Mouse (Mus musculus) embryonic stem cell, embryonic (primary cell): Measurements from ENCODE around the gene Them4.

Experiments used
- CTCF ChIA-PET, 4 experiments: fragments of 300-600 bp in 2 of 4; fragments of 350-600 bp in 2 of 4; sonication (Branson Sonifier 250); formaldehyde crosslinking; loops; one replicate each; lab custom pipeline; 2022; ENCODE audit warnings: inconsistent platforms in 2 of 4; lab: Charles Lee
- POLR2A ChIA-PET, 4 experiments: fragments of 300-600 bp in 2 of 4; fragments of 350-600 bp in 2 of 4; sonication (Branson Sonifier 250); formaldehyde crosslinking; loops; one replicate each; lab custom pipeline; 2022; ENCODE audit warnings: antibody characterized with exemption in 4 of 4, inconsistent platforms in 1 of 4; lab: Charles Lee

Gene Them4

GRCm38 (mm10) chr3:94363291-94364153 lies 53.6 kb downstream of the Them4 start:
- ChIA-PET POLR2A (interaction anchor here in 2 of 4 experiments (0.6 to 1.6 kb wide), 4 partner anchors 14 to 150 kb away, joined by 3 read pairs; no protein-coding TSS in a partner anchor), CTCF (interaction anchor here in 2 of 4 experiments (0.5 to 1.5 kb wide), 2 partner anchors 79 to 817 kb away, joined by 5 read pairs; partner anchors contain the start of gene Mrpl9 (in 1 of the 2))

- ChIA-PET POLR2A (interaction anchor here in 1 of 4 experiments (1.0 kb wide), 1 partner anchor 13 kb away, joined by 3 read pairs; no protein-coding TSS in a partner anchor), CTCF (interaction anchor here in 2 of 4 experiments (0.6 to 1.5 kb wide), 3 partner anchors 78 to 524 kb away, joined by 3 to 7 read pairs (median 5); partner anchors contain the start of gene Mrpl9 (in 1 of the 2))
Measured at GRCm38 (mm10) chr3:94364154-94364526, 54.3 kb downstream of the Them4 start.

- CTCF ChIA-PET, result interaction anchor here (0.6 to 2.1 kb wide), 66 partner anchors 10 to 662 kb away, joined by 3 to 20 read pairs (median 4); partner anchors contain the start of genes Mrpl9 (in 2 of the 4), Oaz3 (in 2 of the 4) and Tdrkh (in 1 of the 4)
- POLR2A ChIA-PET, result interaction anchor here in 2 of 4 experiments (0.6 to 2.6 kb wide), 9 partner anchors 11 to 1286 kb away, joined by 3 to 8 read pairs (median 3); partner anchors contain the start of genes Mrpl9 (in 1 of the 2) and Oaz3 (in 1 of the 2)
Measured at GRCm38 (mm10) chr3:94366761-94367160, 56.9 kb downstream of the Them4 start.

- CTCF ChIA-PET, result interaction anchor here in 3 of 4 experiments (0.7 to 2.1 kb wide), 17 partner anchors 10 to 536 kb away, joined by 3 to 20 read pairs (median 7); partner anchors contain the start of genes Mrpl9 (in 2 of the 3) and Oaz3 (in 2 of the 3)
- POLR2A ChIA-PET, result interaction anchor here in 2 of 4 experiments (0.6 to 2.6 kb wide), 4 partner anchors 10 to 394 kb away, joined by 3 to 8 read pairs (median 4); partner anchors contain the start of genes Mrpl9 (in 1 of the 2) and Oaz3 (in 1 of the 2)
Measured at GRCm38 (mm10) chr3:94367511-94367910, 57.6 kb downstream of the Them4 start.

GRCm38 (mm10) chr3:94368631-94369030 lies 58.7 kb downstream of the Them4 start:
- POLR2A ChIA-PET, result interaction anchor here in 2 of 4 experiments (0.6 to 3.3 kb wide), 7 partner anchors 9 to 646 kb away, joined by 3 to 15 read pairs (median 3); partner anchors contain the start of genes Mrpl9 (in 1 of the 2), Oaz3 (in 1 of the 2) and Tdrkh (in 1 of the 2)
- CTCF ChIA-PET, result interaction anchor here (0.6 to 2.2 kb wide), 6 partner anchors 53 to 455 kb away, joined by 3 to 5 read pairs (median 3); no protein-coding TSS in a partner anchor

- POLR2A ChIA-PET, result interaction anchor here in 2 of 4 experiments (0.6 to 3.3 kb wide), 10 partner anchors 7 to 221 kb away, joined by 3 to 15 read pairs (median 3); partner anchors contain the start of genes Mrpl9 (in 1 of the 2), Oaz3 (in 1 of the 2) and Tdrkh (in 1 of the 2)
- CTCF ChIA-PET, result interaction anchor here (0.5 to 2.2 kb wide), 9 partner anchors 9 to 1474 kb away, joined by 3 to 6 read pairs (median 4); no protein-coding TSS in a partner anchor
Measured at GRCm38 (mm10) chr3:94369709-94370108, 59.8 kb downstream of the Them4 start.

- ChIA-PET POLR2A (interaction anchor here in 3 of 4 experiments (0.5 to 3.3 kb wide), 12 partner anchors 9 to 694 kb away, joined by 3 to 15 read pairs (median 3); partner anchors contain the start of genes C2cd4d (in 1 of the 3), Cgn (in 1 of the 3), Lingo4 (in 1 of the 3) and Tdrkh (in 1 of the 3)), CTCF (interaction anchor here in 1 of 4 experiments (1.1 kb wide), 1 partner anchor 162 kb away, joined by 3 read pairs; no protein-coding TSS in a partner anchor)
Measured at GRCm38 (mm10) chr3:94371637-94372036, 61.7 kb downstream of the Them4 start.

- CTCF ChIA-PET, result interaction anchor here in 1 of 4 experiments (1.1 to 1.2 kb wide), 2 partner anchors 161 to 531 kb away, joined by 3 read pairs; no protein-coding TSS in a partner anchor
- POLR2A ChIA-PET, result interaction anchor here in 3 of 4 experiments (0.5 to 1.5 kb wide), 11 partner anchors 8 to 624 kb away, joined by 3 to 15 read pairs (median 3); partner anchors contain the start of genes C2cd4d (in 1 of the 3), Cgn (in 1 of the 3) and Lingo4 (in 1 of the 3)
Measured at GRCm38 (mm10) chr3:94372038-94372437, 62.1 kb downstream of the Them4 start.

- ChIA-PET CTCF (interaction anchor here in 1 of 4 experiments (1.0 to 1.2 kb wide), 2 partner anchors 84 to 530 kb away, joined by 3 read pairs; no protein-coding TSS in a partner anchor), POLR2A (interaction anchor here (0.7 to 1.5 kb wide), 8 partner anchors 8 to 150 kb away, joined by 3 to 5 read pairs (median 3); partner anchors contain the start of genes C2cd4d (in 1 of the 4) and Tdrkh (in 1 of the 4))
Measured at GRCm38 (mm10) chr3:94372641-94373040, 62.8 kb downstream of the Them4 start, which contains the start of gene Rorc. Gene Rorc (plus strand): TSS chr3:94372794.

GRCm38 (mm10) chr3:94373090-94373489 lies 63.2 kb downstream of the Them4 start:
- POLR2A ChIA-PET, result interaction anchor here (0.6 to 1.5 kb wide), 6 partner anchors 8 to 1066 kb away, joined by 3 to 5 read pairs (median 4); partner anchors contain the start of genes C2cd4d (in 1 of the 4) and Tdrkh (in 1 of the 4)
- CTCF ChIA-PET, result interaction anchor here in 1 of 4 experiments (0.7 to 1.2 kb wide), 3 partner anchors 12 to 530 kb away, joined by 3 read pairs; no protein-coding TSS in a partner anchor

GRCm38 (mm10) chr3:94373597-94374011 lies 63.7 kb downstream of the Them4 start:
- ChIA-PET POLR2A (interaction anchor here in 3 of 4 experiments (0.6 to 1.3 kb wide), 6 partner anchors 18 to 1067 kb away, joined by 3 to 5 read pairs (median 4); partner anchors contain the start of gene Tdrkh (in 1 of the 3)), CTCF (interaction anchor here in 1 of 4 experiments (0.7 to 1.0 kb wide), 2 partner anchors 13 to 83 kb away, joined by 3 read pairs; no protein-coding TSS in a partner anchor)

- CTCF ChIA-PET, result interaction anchor here in 1 of 4 experiments (0.5 kb wide), 1 partner anchor 218 kb away, joined by 6 read pairs; no protein-coding TSS in a partner anchor
Measured at GRCm38 (mm10) chr3:94374636-94375035, 64.7 kb downstream of the Them4 start.

GRCm38 (mm10) chr3:94375146-94375545 lies 65.3 kb downstream of the Them4 start:
- ChIA-PET CTCF (interaction anchor here in 1 of 4 experiments (0.5 kb wide), 1 partner anchor 218 kb away, joined by 6 read pairs; no protein-coding TSS in a partner anchor), POLR2A (no interaction called here)

More at GRCm38 (mm10) chr3:94374636-94375035, 64.7 kb downstream of the Them4 start:
- POLR2A ChIA-PET, result interaction anchor here in 1 of 4 experiments (0.8 kb wide), 1 partner anchor 17 kb away, joined by 3 read pairs; no protein-coding TSS in a partner anchor

- POLR2A ChIA-PET, result no interaction called here
Measured at GRCm38 (mm10) chr3:94375861-94376260, 66.0 kb downstream of the Them4 start.

GRCm38 (mm10) chr3:94377028-94377923 lies 67.4 kb downstream of the Them4 start:
- ChIA-PET POLR2A (interaction anchor here in 3 of 4 experiments (0.5 to 1.9 kb wide), 9 partner anchors 8 to 418 kb away, joined by 3 to 8 read pairs (median 3); partner anchors contain the start of genes Oaz3 (in 2 of the 3) and Mrpl9 (in 1 of the 3)), CTCF (interaction anchor here in 2 of 4 experiments (0.6 to 1.5 kb wide), 4 partner anchors 10 to 125 kb away, joined by 3 to 13 read pairs (median 4); no protein-coding TSS in a partner anchor)

More at GRCm38 (mm10) chr3:94375861-94376260, 66.0 kb downstream of the Them4 start:
- CTCF ChIA-PET, result interaction anchor here in 2 of 4 experiments (0.6 to 1.3 kb wide), 2 partner anchors 9 to 11 kb away, joined by 5 to 6 read pairs; no protein-coding TSS in a partner anchor
